Mouse (Mus musculus) spleen, adult 2 months (tissue): Measurements from ENCODE around the gene Ccdc88c. TPM values are rescaled to one million over a fixed set of nuclear protein-coding genes. Genes with fewer than 3 reads are reported as not detected.
A peak's percentile ranks its signal among the peaks of the same experiment; 100 is the strongest.

Experiments used
- DNase-seq, 2 experiments: peaks; one replicate each; pipeline versions ENCODE4 v3.0.0 to v3.0.0-alpha.2; 2012 to 2021; ENCODE audit warnings: low spot score in 2 of 2, low read depth in 1 of 2
- H3K27ac ChIP-seq: fragments of 200-500 bp; 2 replicates; pipeline ENCODE4 v1.5.1; 2012; ENCODE audit warnings: low read length, inconsistent platforms; ENCODE audit not compliant: insufficient read depth
- H3K27me3 ChIP-seq: fragments of 200-500 bp; 2 replicates; pipeline ENCODE4 v1.6.1; 2012; ENCODE audit warnings: mild to moderate bottlenecking, moderate library complexity, low read length, inconsistent platforms; ENCODE audit not compliant: control insufficient read depth, insufficient read depth
- H3K36me3 ChIP-seq: fragments of 200-500 bp; 2 replicates; pipeline ENCODE4 v1.6.1; 2012; ENCODE audit warnings: mild to moderate bottlenecking, low read length, inconsistent platforms; ENCODE audit not compliant: control insufficient read depth, insufficient read depth
- H3K4me1 ChIP-seq: fragments of 200-500 bp; 2 replicates; pipeline ENCODE4 v1.6.1; 2011; ENCODE audit warnings: inconsistent platforms; ENCODE audit not compliant: control insufficient read depth, insufficient read depth, insufficient read length
- H3K4me3 ChIP-seq: fragments of 200-500 bp; 2 replicates; pipeline ENCODE4 v1.5.1; 2011; ENCODE audit warnings: mild to moderate bottlenecking, inconsistent platforms; ENCODE audit not compliant: insufficient read depth, insufficient read length; ENCODE audit errors: extremely low read depth
- CTCF ChIP-seq: fragments of 200-500 bp; IDR thresholded peaks from 2 replicates; pipeline ENCODE4 v1.5.1; 2011; ENCODE audit warnings: mild to moderate bottlenecking, inconsistent platforms; ENCODE audit not compliant: insufficient read depth, insufficient read length, insufficient replicate concordance; ENCODE audit errors: extremely low read depth
- POLR2A ChIP-seq: fragments of 200-500 bp; IDR thresholded peaks from 2 replicates; pipeline ENCODE4 v1.6.1; 2011; ENCODE audit warnings: low read depth, low read length, inconsistent platforms
- WGBS: fragments of 180-500 bp; shearing (Covaris S2); methylation state at CpG from one replicate; pipeline ENCODE4 v1.1.7; 2018; 5-methylcytosine and 5-hydroxymethylcytosine counted together
- polyA plus RNA-seq: library from polyadenylated mRNA; depleted of rRNA; stranded (reverse); fragments of >200 nt; gene quantifications from 2 replicates; pipeline ENCODE4 v1.2.3, GENCODE M21; 2012

Gene Ccdc88c
- polyA plus RNA-seq, 1 experiment, result 48.3 TPM

GRCm38 (mm10) chr12:100957257-100957656 is 71.6 kb downstream of the Ccdc88c start:
- no peak for DNase-seq
- H3K36me3 ChIP-seq, result peaks cover 14% of the 10 kb centered on the region
- no peaks in the 10 kb centered on the region; the same call in 1 of the 2 replicates for H3K4me1 ChIP-seq
- no peak overlapping the region for H3K27ac ChIP-seq
- H3K4me3 ChIP-seq, result no peak overlapping the region
- no peak for TF ChIP-seq POLR2A
- no peak for TF ChIP-seq CTCF
- no peaks in the 10 kb centered on the region for H3K27me3 ChIP-seq
- WGBS, result 84% methylated on average over 3 of the region's 3 CpGs

GRCm38 (mm10) chr12:100956825-100957224 is 72.0 kb downstream of the Ccdc88c start:
- DNase-seq, result no peak
- Histone ChIP-seq H3K4me3 (no peak overlapping the region), H3K4me1 (no peaks in the 10 kb centered on the region; the same call in 1 of the 2 replicates), H3K36me3 (peaks cover 10% of the 10 kb centered on the region), H3K27ac (peak overlapping the region; percentile 50; the same call in 1 of the 2 replicates), H3K27me3 (no peaks in the 10 kb centered on the region)
- WGBS, result 79% methylated on average over 4 of the region's 4 CpGs
- no peak for TF ChIP-seq CTCF
- TF ChIP-seq POLR2A, result no peak

DNA sequence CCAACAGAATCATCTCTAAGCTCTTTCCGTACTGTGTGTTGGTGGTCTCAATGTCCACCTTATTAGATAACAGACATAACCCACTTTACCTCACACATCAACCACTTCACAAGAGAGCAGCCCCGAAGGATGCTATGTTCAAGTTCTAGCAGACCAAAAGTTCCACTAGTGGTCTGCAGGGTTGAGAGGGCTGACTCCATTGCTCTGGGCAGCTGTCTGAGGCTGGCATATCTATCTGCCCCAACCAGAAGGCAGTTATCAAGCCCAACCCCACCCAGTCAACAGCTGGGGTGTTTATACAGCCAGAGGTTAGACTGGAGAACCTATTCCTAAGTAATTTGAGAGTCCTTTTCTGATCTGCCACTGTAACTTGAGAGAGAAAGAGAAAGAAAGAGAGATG is 72.8 kb downstream of the Ccdc88c start:
- no peak for TF ChIP-seq CTCF
- no peak for TF ChIP-seq POLR2A
- DNase-seq, result no peak
- H3K4me1 ChIP-seq, result no peaks in the 10 kb centered on the region; the same call in 1 of the 2 replicates
- no peaks in the 10 kb centered on the region for H3K27me3 ChIP-seq
- peak overlapping the region; percentile 50; the same call in 1 of the 2 replicates for H3K27ac ChIP-seq
- WGBS, result 88% methylated on average over 2 of the region's 2 CpGs
- H3K36me3 ChIP-seq, result peaks cover 11% of the 10 kb centered on the region
- H3K4me3 ChIP-seq, result no peak overlapping the region

DNA sequence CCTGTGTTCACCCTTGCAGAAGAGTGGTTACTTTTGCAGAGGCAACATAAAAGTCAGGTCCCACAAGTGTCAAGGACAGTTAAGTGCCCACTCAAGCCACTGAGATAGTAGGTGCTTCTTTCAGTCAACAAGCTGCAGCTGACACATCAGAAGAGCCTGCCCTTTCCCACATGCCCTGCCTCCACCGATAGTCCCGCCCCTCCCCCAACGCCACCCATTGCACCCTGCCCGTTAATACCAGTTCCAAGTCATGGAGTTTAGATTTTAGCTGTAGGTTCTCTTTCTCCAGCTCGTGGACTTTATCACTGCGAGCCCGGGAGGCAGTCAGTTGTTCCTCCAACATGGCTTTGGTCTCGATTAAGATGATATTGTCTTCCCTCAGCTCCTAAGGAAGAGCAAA is 74.9 kb downstream of the Ccdc88c start:
- DNase-seq, result no peak

DNA sequence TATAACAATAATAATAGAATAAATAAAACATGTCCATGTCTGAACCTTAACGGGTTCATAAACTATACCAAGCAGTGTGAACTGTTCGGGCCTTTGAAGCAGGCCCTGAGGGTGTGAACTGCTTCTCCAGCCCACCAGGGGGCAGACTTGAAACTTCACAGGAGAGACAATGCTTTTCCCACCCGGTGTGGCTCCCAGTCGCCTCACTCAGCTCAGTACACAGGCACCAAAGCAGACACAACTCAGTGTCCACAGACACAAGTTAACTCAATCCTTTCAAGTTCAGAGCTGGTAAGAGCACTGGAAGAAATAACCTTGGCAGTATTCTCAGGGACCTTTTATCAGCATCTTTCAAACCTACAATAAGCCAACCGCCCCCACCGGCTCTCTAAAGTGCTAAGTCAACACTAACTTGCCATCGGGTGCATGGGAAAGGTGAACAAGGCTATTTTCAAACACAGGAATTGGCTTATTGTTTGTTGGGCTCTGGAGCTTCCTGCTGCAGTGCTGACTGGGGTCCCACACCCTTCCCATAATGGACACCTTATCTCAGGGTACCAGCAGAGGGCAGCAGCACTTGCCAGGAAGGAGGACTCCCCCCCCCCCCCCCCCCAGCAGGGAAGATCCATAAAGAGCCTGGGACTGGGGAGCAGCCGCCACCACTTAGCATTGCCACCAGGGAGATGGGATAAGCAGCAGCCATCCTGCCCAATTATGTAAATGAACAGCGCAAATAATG is 76.5 kb downstream of the Ccdc88c start:
- Histone ChIP-seq H3K27ac (no peak overlapping the region), H3K4me3 (no peak overlapping the region)
- peak; percentile 54 to 72 for DNase-seq

More for the DNA sequence above, 74.9 kb downstream of the Ccdc88c start:
- TF ChIP-seq CTCF (no peak), POLR2A (no peak)
- WGBS, result 78% methylated on average over 8 of the region's 8 CpGs
- no peaks in the 10 kb centered on the region; the same call in 1 of the 2 replicates for H3K4me1 ChIP-seq
- H3K36me3 ChIP-seq, result peaks cover 21% of the 10 kb centered on the region
- H3K27ac ChIP-seq, result no peak overlapping the region
- H3K27me3 ChIP-seq, result no peaks in the 10 kb centered on the region
- H3K4me3 ChIP-seq, result no peak overlapping the region

GRCm38 (mm10) chr12:100949146-100949545 is 79.7 kb downstream of the Ccdc88c start:
- H3K36me3 ChIP-seq, result peaks cover 60% of the 10 kb centered on the region
- no peaks in the 10 kb centered on the region for H3K27me3 ChIP-seq
- no peak for DNase-seq
- TF ChIP-seq POLR2A (no peak), CTCF (no peak)
- H3K4me1 ChIP-seq, result no peaks in the 10 kb centered on the region
- WGBS, result 93% methylated on average over 5 of the region's 5 CpGs
- H3K27ac ChIP-seq, result no peak overlapping the region
- no peak overlapping the region for H3K4me3 ChIP-seq

More for the DNA sequence above, 76.5 kb downstream of the Ccdc88c start:
- H3K4me1 ChIP-seq, result no peaks in the 10 kb centered on the region
- H3K27me3 ChIP-seq, result no peaks in the 10 kb centered on the region
- 41% methylated on average over 9 of the region's 9 CpGs for WGBS
- peaks cover 32% of the 10 kb centered on the region for H3K36me3 ChIP-seq
- peak; percentile 82 for TF ChIP-seq CTCF
- no peak for TF ChIP-seq POLR2A

- Histone ChIP-seq H3K4me3 (no peak overlapping the region), H3K27ac (no peak overlapping the region), H3K4me1 (no peaks in the 10 kb centered on the region), H3K27me3 (no peaks in the 10 kb centered on the region), H3K36me3 (peaks cover 60% of the 10 kb centered on the region)
- no peak for TF ChIP-seq POLR2A
- no peak for TF ChIP-seq CTCF
- DNase-seq, result no peak
- WGBS, result 90% methylated on average over 6 of the region's 6 CpGs
Measured at GRCm38 (mm10) chr12:100948021-100948420, 80.8 kb downstream of the Ccdc88c start.
